Mouse (Mus musculus) neural tube, embryonic 11.5 days (tissue): Measurements from ENCODE around the gene Elmo3. TPM values are rescaled to one million over a fixed set of nuclear protein-coding genes. Genes with fewer than 3 reads are reported as not detected.

Source experiments
- ATAC-seq: fragments of 200-750 bp; cut with Nextera tagmentation; 2 replicates; pipeline ENCODE4 v1.8.0; 2017; ENCODE audit warnings: moderate number of reproducible peaks, mild to moderate bottlenecking, moderate TSS enrichment, moderate library complexity; ENCODE audit not compliant: insufficient read depth, low FRiP score, low TSS enrichment
- DNase-seq: peaks from one replicate; pipeline ENCODE4 v3.0.0-alpha.2; 2015; ENCODE audit warnings: low spot score
- H3K27ac ChIP-seq: fragments of 300-500 bp; sonication (generic); 2 replicates; pipeline ENCODE4 v1.5.1; 2014; ENCODE audit warnings: low read depth, mild to moderate bottlenecking, low read length
- H3K27me3 ChIP-seq: fragments of 300-500 bp; sonication (generic); 2 replicates; pipeline ENCODE4 v1.6.1; 2014; ENCODE audit warnings: mild to moderate bottlenecking, low read length, mixed read lengths; ENCODE audit not compliant: control insufficient read depth, insufficient read depth
- H3K36me3 ChIP-seq: fragments of 300-500 bp; sonication (generic); 2 replicates; pipeline ENCODE4 v1.6.1; 2014; ENCODE audit warnings: mild to moderate bottlenecking, low read length, moderate library complexity, mixed read lengths; ENCODE audit not compliant: control insufficient read depth, insufficient read depth
- H3K4me1 ChIP-seq: fragments of 300-500 bp; sonication (generic); 2 replicates; pipeline ENCODE4 v1.6.1; 2014; ENCODE audit warnings: low read length, mixed read lengths; ENCODE audit not compliant: control insufficient read depth, insufficient read depth
- H3K4me2 ChIP-seq: fragments of 300-500 bp; sonication (generic); 2 replicates; pipeline ENCODE4 v1.6.1; 2014; ENCODE audit warnings: low read depth, mild to moderate bottlenecking, moderate library complexity
- H3K4me3 ChIP-seq: fragments of 300-500 bp; sonication (generic); 2 replicates; pipeline ENCODE4 v1.5.1; 2014; ENCODE audit warnings: low read depth, low read length
- H3K9ac ChIP-seq: fragments of 300-500 bp; sonication (generic); 2 replicates; pipeline ENCODE4 v1.6.1; 2014; ENCODE audit warnings: mild to moderate bottlenecking, low read length
- H3K9me3 ChIP-seq: fragments of 300-500 bp; sonication (generic); 2 replicates; pipeline ENCODE4 v1.6.1; 2016; ENCODE audit warnings: low read length; ENCODE audit not compliant: control insufficient read depth
- WGBS: fragments of 180-500 bp; shearing (Covaris S2); extraction: QIAGEN DNeasy Blood & Tissue Kit; methylation state at CpG from one replicate; pipeline ENCODE4 v1.1.7; 2014; 5-methylcytosine and 5-hydroxymethylcytosine counted together
- polyA plus RNA-seq: library from polyadenylated mRNA; unstranded; fragments of >200 nt; fragmentation: Nextera tagmentation; extraction: Ambion mirVana; gene quantifications from 2 replicates; pipeline ENCODE4 v1.2.1, GENCODE M21; 2014

The Elmo3 gene
- polyA plus RNA-seq, 1 experiment from 2014 or later = 1.9 TPM

DNA sequence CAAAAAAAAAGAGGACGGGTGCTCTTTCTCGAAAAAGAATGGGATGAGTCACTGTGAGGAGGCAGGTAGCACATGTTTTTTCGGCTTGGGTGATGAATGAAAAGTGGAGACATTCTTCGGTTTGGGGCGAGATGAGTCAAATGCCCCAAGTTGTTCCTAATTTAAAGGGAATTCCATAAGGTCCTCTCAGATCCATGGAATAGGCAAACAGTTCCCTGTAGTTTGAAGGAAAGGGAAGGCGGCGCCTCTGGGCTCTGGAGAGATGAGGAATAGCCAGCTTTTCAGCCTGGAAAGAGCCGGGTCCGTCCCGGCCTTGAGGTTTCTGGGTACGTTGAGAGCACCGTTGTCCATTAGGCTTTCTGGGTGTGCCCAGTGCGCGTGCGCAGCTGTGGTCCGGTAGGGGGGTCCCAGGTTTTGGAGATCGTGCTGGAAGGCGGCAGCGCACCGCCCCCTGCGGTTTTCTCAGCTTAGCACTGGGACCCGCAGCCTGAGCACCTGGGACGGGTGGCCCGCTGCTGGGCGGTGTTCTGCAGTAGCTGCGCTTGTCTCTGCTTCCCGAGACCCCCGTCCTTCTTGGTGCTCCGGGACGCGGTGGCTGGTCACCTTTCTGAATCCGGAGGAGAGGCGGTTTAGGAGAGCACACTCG is 43.2 kb downstream of the Elmo3 start, which contains the start of gene Slc9a5:
Gene Slc9a5 (plus strand): TSS at position 394 of the 646 bp plus-strand sequence.
- H3K4me2 ChIP-seq = peak within 1 kb of the TSS; percentile 97
- no peaks in the 10 kb centered on the region for H3K36me3 ChIP-seq
- ATAC-seq (peak; percentile 20), DNase-seq (peak; percentile 84)
- H3K4me1 ChIP-seq = peaks cover 21% of the 10 kb centered on the region; the same call in 1 of the 2 replicates
- no peaks in the 10 kb centered on the region for H3K9me3 ChIP-seq
- H3K27ac ChIP-seq = peak within 1 kb of the TSS; percentile 46; the same call in 1 of the 2 replicates
- peak within 1 kb of the TSS; percentile 76 for H3K9ac ChIP-seq
- H3K27me3 ChIP-seq = 0 out of 2 replicates have a peak, but pooled peaks cover 2% of the 10 kb centered on the region
- H3K4me3 ChIP-seq = peak within 1 kb of the TSS; percentile 60
- WGBS = under 1% methylated on average over 34 of the region's 34 CpGs

DNA sequence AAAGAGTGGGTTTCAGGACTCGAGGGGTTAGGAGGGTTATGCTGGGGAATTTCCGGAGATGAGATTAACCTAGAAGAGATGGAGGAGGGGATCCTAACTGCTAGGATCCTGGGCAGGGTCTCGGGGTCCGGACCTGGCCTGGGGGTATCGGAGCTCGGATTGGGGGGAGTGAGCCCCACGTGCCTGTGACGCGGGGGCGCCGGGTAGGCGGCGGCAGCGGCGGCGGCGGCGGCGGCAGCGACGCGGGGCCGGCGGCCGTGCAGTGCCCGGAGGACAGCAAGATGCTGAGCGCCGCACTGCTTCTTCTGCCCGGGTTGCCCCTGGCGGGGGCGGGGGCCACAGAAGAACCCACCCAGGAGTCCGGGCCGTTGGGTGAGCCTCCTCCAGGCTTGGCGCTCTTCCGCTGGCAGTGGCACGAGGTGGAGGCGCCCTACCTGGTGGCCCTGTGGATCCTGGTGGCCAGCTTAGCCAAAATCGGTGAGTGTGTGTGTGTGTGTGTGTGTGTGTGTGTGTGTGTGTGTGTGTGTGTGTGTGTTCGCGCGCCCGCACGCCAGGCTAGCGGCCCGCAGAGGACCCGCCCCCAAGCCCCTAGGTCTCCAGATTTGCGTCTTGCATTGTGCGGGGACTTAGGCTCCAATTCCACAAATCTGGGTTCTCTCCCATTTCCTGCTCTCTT is 43.8 kb downstream of the Elmo3 start:
- no peak overlapping the region for H3K27ac ChIP-seq
- under 1% methylated on average over 30 of the region's 48 CpGs for WGBS
- no peaks in the 10 kb centered on the region for H3K9me3 ChIP-seq
- H3K27me3 ChIP-seq = 0 out of 2 replicates have a peak, but pooled peaks cover 2% of the 10 kb centered on the region
- no peaks in the 10 kb centered on the region for H3K36me3 ChIP-seq
- H3K9ac ChIP-seq = peak overlapping the region; percentile 76
- ATAC-seq = peak; percentile 15
- H3K4me3 ChIP-seq = peak overlapping the region; percentile 60
- H3K4me2 ChIP-seq = peak overlapping the region; percentile 97
- peaks cover 21% of the 10 kb centered on the region; the same call in 1 of the 2 replicates for H3K4me1 ChIP-seq
- peak; percentile 71 for DNase-seq

- ATAC-seq (no peak), DNase-seq (no peak)
- Histone ChIP-seq H3K4me1 (peaks cover 21% of the 10 kb centered on the region), H3K4me3 (no peak overlapping the region), H3K4me2 (peak overlapping the region; percentile 97; the same call in 1 of the 2 replicates), H3K36me3 (no peaks in the 10 kb centered on the region), H3K27me3 (0 out of 2 replicates have a peak, but pooled peaks cover 2% of the 10 kb centered on the region), H3K9ac (no peak overlapping the region), H3K27ac (no peak overlapping the region), H3K9me3 (no peaks in the 10 kb centered on the region)
- WGBS = 43% methylated on average over 7 of the region's 7 CpGs
These were observed 44.8 kb downstream of the Elmo3 start for GRCm38 (mm10) chr8:105350186-105350585.

GRCm38 (mm10) chr8:105353583-105354135 is 48.3 kb downstream of the Elmo3 start:
- H3K4me3 ChIP-seq = no peak overlapping the region

DNA sequence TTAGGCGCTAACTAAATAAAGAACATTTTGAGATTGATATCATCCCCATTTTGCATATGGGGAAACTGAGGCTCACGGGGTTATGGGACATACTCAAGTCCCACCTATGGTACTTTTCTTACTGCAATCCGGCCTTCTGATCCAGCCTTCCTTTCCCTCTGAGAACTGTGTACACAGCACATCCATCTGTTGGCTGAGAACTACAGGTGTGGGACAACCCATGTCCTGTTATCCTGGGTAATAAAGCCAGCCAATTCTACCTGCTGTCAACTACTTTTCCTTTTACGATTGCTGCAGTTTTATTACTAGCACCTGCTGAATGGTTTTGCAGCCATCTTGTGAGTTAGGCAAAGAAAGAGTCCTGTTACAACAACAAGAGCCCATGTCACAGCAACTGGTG is 49.1 kb downstream of the Elmo3 start:
- Histone ChIP-seq H3K27me3 (0 out of 2 replicates have a peak, but pooled peaks cover 2% of the 10 kb centered on the region), H3K27ac (no peak overlapping the region), H3K36me3 (no peaks in the 10 kb centered on the region), H3K4me3 (no peak overlapping the region), H3K4me1 (peaks cover 10% of the 10 kb centered on the region), H3K9ac (no peak overlapping the region), H3K9me3 (no peaks in the 10 kb centered on the region), H3K4me2 (no peak overlapping the region)
- whole genome bisulfite sequencing = 73% methylated on average over 4 of the region's 4 CpGs
- ATAC-seq = no peak
- DNase-seq = no peak

More at GRCm38 (mm10) chr8:105353583-105354135, 48.3 kb downstream of the Elmo3 start:
- ATAC-seq (no peak), DNase-seq (no peak)
- Histone ChIP-seq H3K4me1 (peaks cover 10% of the 10 kb centered on the region), H3K9ac (no peak overlapping the region), H3K36me3 (no peaks in the 10 kb centered on the region), H3K27me3 (0 out of 2 replicates have a peak, but pooled peaks cover 2% of the 10 kb centered on the region), H3K4me2 (no peak overlapping the region), H3K27ac (no peak overlapping the region), H3K9me3 (no peaks in the 10 kb centered on the region)
- 76% methylated on average over 8 of the region's 8 CpGs for WGBS

- WGBS = 63% methylated on average over 26 of the region's 26 CpGs
- Histone ChIP-seq H3K4me3 (no peak overlapping the region), H3K4me1 (peaks cover 3% of the 10 kb centered on the region), H3K9me3 (no peaks in the 10 kb centered on the region), H3K27me3 (no peaks in the 10 kb centered on the region), H3K27ac (no peak overlapping the region), H3K4me2 (no peak overlapping the region), H3K36me3 (no peaks in the 10 kb centered on the region), H3K9ac (no peak overlapping the region)
- no peak for DNase-seq
- ATAC-seq = no peak
These were observed 50.0 kb downstream of the Elmo3 start for GRCm38 (mm10) chr8:105355179-105356024.

GRCm38 (mm10) chr8:105356681-105357080 is 51.3 kb downstream of the Elmo3 start:
- Histone ChIP-seq H3K27me3 (no peaks in the 10 kb centered on the region), H3K27ac (no peak overlapping the region), H3K4me3 (no peak overlapping the region), H3K9ac (no peak overlapping the region), H3K36me3 (no peaks in the 10 kb centered on the region), H3K4me2 (no peak overlapping the region), H3K4me1 (peaks cover 3% of the 10 kb centered on the region; the same call in 1 of the 2 replicates), H3K9me3 (no peaks in the 10 kb centered on the region)
- no peak for DNase-seq
- ATAC-seq = no peak
- 91% methylated on average over 14 of the region's 14 CpGs for WGBS

DNA sequence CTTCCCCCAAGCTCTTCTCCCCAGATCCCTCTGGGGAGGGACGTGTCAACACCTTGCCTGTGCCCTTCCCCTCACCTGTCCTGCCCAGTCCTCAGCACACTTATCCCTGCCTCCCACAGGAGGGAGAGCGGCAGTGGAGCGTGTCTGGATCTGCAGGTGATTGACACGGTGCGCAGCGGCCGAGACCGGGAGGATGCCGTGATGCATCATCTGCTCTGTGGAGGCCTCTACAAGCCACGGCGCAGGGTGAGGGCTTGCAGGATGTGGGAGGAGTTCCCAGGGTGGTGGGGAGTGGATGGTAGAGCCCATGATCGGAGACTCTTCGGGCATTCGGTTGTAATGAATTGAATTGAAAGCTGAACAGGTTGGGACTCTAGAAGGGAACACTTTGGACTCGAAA is 53.8 kb downstream of the Elmo3 start:
- ATAC-seq = no peak
- WGBS = 80% methylated on average over 15 of the region's 15 CpGs
- H3K9me3 ChIP-seq = no peaks in the 10 kb centered on the region
- H3K27me3 ChIP-seq = no peaks in the 10 kb centered on the region
- H3K9ac ChIP-seq = no peak overlapping the region
- peaks cover 3% of the 10 kb centered on the region; the same call in 1 of the 2 replicates for H3K4me1 ChIP-seq
- H3K4me3 ChIP-seq = no peak overlapping the region
- H3K36me3 ChIP-seq = no peaks in the 10 kb centered on the region
- H3K4me2 ChIP-seq = no peak overlapping the region
- no peak for DNase-seq
- H3K27ac ChIP-seq = no peak overlapping the region
